Mouse (Mus musculus): ENCODE results near the gene Ffar1. TPM values are rescaled to one million over a fixed set of nuclear protein-coding genes. Genes with fewer than 3 reads are reported as not detected.

The Ffar1 gene
- polyA plus RNA-seq, 1 experiment from 2014 or later, result not detected

GRCm38 (mm10) chr7:30890681-30891080 is 29.3 kb upstream of the Ffar1 start:
- H3K36me3 ChIP-seq (ENCODE audit: control insufficient read depth, insufficient read depth, low read length), result no peaks in the 10 kb centered on the region
- ATAC-seq (ENCODE audit: insufficient number of reproducible peaks, insufficient read depth, low FRiP score, low read depth), result no peak
- WGBS, result 74% methylated on average over 2 of the region's 2 CpGs
- H3K9me3 ChIP-seq (ENCODE audit: control insufficient read depth, low read depth, low read length), result no peaks in the 10 kb centered on the region
- no peaks in the 10 kb centered on the region for H3K4me1 ChIP-seq (ENCODE audit: control insufficient read depth, insufficient read depth, low read length)
- no peak overlapping the region for H3K9ac ChIP-seq (replicated peaks; ENCODE audit: low read depth, low read length)
- no peaks in the 10 kb centered on the region for H3K27me3 ChIP-seq (ENCODE audit: control insufficient read depth, insufficient read depth, low read length)
- no peak overlapping the region for H3K4me2 ChIP-seq (replicated peaks; ENCODE audit: low read depth, low read length)
- no peak overlapping the region for H3K4me3 ChIP-seq (ENCODE audit: low read depth, low read length)
- no peak overlapping the region for H3K27ac ChIP-seq (ENCODE audit: low read length)

GRCm38 (mm10) chr7:30888786-30889185 is 27.4 kb upstream of the Ffar1 start:
- Histone ChIP-seq H3K27ac (ENCODE audit: low read length) (no peak overlapping the region), H3K4me3 (ENCODE audit: low read depth, low read length) (no peak overlapping the region), H3K27me3 (ENCODE audit: control insufficient read depth, insufficient read depth, low read length) (no peaks in the 10 kb centered on the region), H3K4me2 (replicated peaks; ENCODE audit: low read depth, low read length) (no peak overlapping the region), H3K4me1 (ENCODE audit: control insufficient read depth, insufficient read depth, low read length) (no peaks in the 10 kb centered on the region), H3K9ac (replicated peaks; ENCODE audit: low read depth, low read length) (no peak overlapping the region), H3K36me3 (ENCODE audit: control insufficient read depth, insufficient read depth, low read length) (no peaks in the 10 kb centered on the region), H3K9me3 (ENCODE audit: control insufficient read depth, low read depth, low read length) (no peaks in the 10 kb centered on the region)
- WGBS, result 77% methylated on average over 7 of the region's 7 CpGs
- no peak for ATAC-seq (ENCODE audit: insufficient number of reproducible peaks, insufficient read depth, low FRiP score, low read depth)

GRCm38 (mm10) chr7:30887568-30888188 is 26.3 kb upstream of the Ffar1 start:
- Histone ChIP-seq H3K27ac (ENCODE audit: low read length) (no peak overlapping the region), H3K4me3 (ENCODE audit: low read depth, low read length) (no peak overlapping the region), H3K27me3 (ENCODE audit: control insufficient read depth, insufficient read depth, low read length) (no peaks in the 10 kb centered on the region), H3K4me1 (ENCODE audit: control insufficient read depth, insufficient read depth, low read length) (no peaks in the 10 kb centered on the region), H3K4me2 (replicated peaks; ENCODE audit: low read depth, low read length) (no peak overlapping the region), H3K36me3 (ENCODE audit: control insufficient read depth, insufficient read depth, low read length) (no peaks in the 10 kb centered on the region), H3K9me3 (ENCODE audit: control insufficient read depth, low read depth, low read length) (no peaks in the 10 kb centered on the region), H3K9ac (replicated peaks; ENCODE audit: low read depth, low read length) (no peak overlapping the region)
- 81% methylated on average over 14 of the region's 14 CpGs for WGBS
- ATAC-seq (ENCODE audit: insufficient number of reproducible peaks, insufficient read depth, low FRiP score, low read depth), result no peak

GRCm38 (mm10) chr7:30886852-30887251 is 25.5 kb upstream of the Ffar1 start:
- Histone ChIP-seq H3K4me1 (ENCODE audit: control insufficient read depth, insufficient read depth, low read length) (no peaks in the 10 kb centered on the region), H3K9me3 (ENCODE audit: control insufficient read depth, low read depth, low read length) (no peaks in the 10 kb centered on the region), H3K27me3 (ENCODE audit: control insufficient read depth, insufficient read depth, low read length) (no peaks in the 10 kb centered on the region), H3K9ac (replicated peaks; ENCODE audit: low read depth, low read length) (no peak overlapping the region), H3K4me2 (replicated peaks; ENCODE audit: low read depth, low read length) (no peak overlapping the region), H3K36me3 (ENCODE audit: control insufficient read depth, insufficient read depth, low read length) (no peaks in the 10 kb centered on the region), H3K27ac (ENCODE audit: low read length) (no peak overlapping the region), H3K4me3 (ENCODE audit: low read depth, low read length) (no peak overlapping the region)
- no peak for ATAC-seq (ENCODE audit: insufficient number of reproducible peaks, insufficient read depth, low FRiP score, low read depth)
- WGBS, result 84% methylated on average over 4 of the region's 4 CpGs

- no peak overlapping the region for H3K27ac ChIP-seq (ENCODE audit: low read length)
- H3K4me2 ChIP-seq (replicated peaks; ENCODE audit: low read depth, low read length), result no peak overlapping the region
- no peak overlapping the region for H3K9ac ChIP-seq (replicated peaks; ENCODE audit: low read depth, low read length)
- no peaks in the 10 kb centered on the region for H3K36me3 ChIP-seq (ENCODE audit: control insufficient read depth, insufficient read depth, low read length)
- no peak for ATAC-seq (ENCODE audit: insufficient number of reproducible peaks, insufficient read depth, low FRiP score, low read depth)
- H3K4me3 ChIP-seq (ENCODE audit: low read depth, low read length), result no peak overlapping the region
- no peaks in the 10 kb centered on the region for H3K27me3 ChIP-seq (ENCODE audit: control insufficient read depth, insufficient read depth, low read length)
- no peaks in the 10 kb centered on the region for H3K4me1 ChIP-seq (ENCODE audit: control insufficient read depth, insufficient read depth, low read length)
- no peaks in the 10 kb centered on the region for H3K9me3 ChIP-seq (ENCODE audit: control insufficient read depth, low read depth, low read length)
Measured at GRCm38 (mm10) chr7:30884047-30884446, 22.7 kb upstream of the Ffar1 start.

GRCm38 (mm10) chr7:30881367-30881766 is 20.0 kb upstream of the Ffar1 start:
- whole genome bisulfite sequencing, result 65% methylated on average over 3 of the region's 3 CpGs
- Histone ChIP-seq H3K9ac (replicated peaks; ENCODE audit: low read depth, low read length) (no peak overlapping the region), H3K4me3 (ENCODE audit: low read depth, low read length) (no peak overlapping the region), H3K4me1 (ENCODE audit: control insufficient read depth, insufficient read depth, low read length) (no peaks in the 10 kb centered on the region), H3K4me2 (replicated peaks; ENCODE audit: low read depth, low read length) (no peak overlapping the region), H3K27ac (ENCODE audit: low read length) (no peak overlapping the region), H3K9me3 (ENCODE audit: control insufficient read depth, low read depth, low read length) (no peaks in the 10 kb centered on the region), H3K36me3 (ENCODE audit: control insufficient read depth, insufficient read depth, low read length) (no peaks in the 10 kb centered on the region), H3K27me3 (ENCODE audit: control insufficient read depth, insufficient read depth, low read length) (no peaks in the 10 kb centered on the region)
- no peak for ATAC-seq (ENCODE audit: insufficient number of reproducible peaks, insufficient read depth, low FRiP score, low read depth)

GRCm38 (mm10) chr7:30880176-30880575 is 18.8 kb upstream of the Ffar1 start, which contains the start of gene Cd22:
Cd22 (minus strand) TSS chr7:30880342.
- no peak for ATAC-seq (ENCODE audit: insufficient number of reproducible peaks, insufficient read depth, low FRiP score, low read depth)
- WGBS, result 58% methylated on average over 7 of the region's 7 CpGs
- H3K4me2 ChIP-seq (replicated peaks; ENCODE audit: low read depth, low read length), result no peak within 1 kb of the TSS
- H3K4me1 ChIP-seq (ENCODE audit: control insufficient read depth, insufficient read depth, low read length), result no peaks in the 10 kb centered on the region
- H3K4me3 ChIP-seq (ENCODE audit: low read depth, low read length), result no peak within 1 kb of the TSS
- no peaks in the 10 kb centered on the region for H3K36me3 ChIP-seq (ENCODE audit: control insufficient read depth, insufficient read depth, low read length)
- no peaks in the 10 kb centered on the region for H3K27me3 ChIP-seq (ENCODE audit: control insufficient read depth, insufficient read depth, low read length)
- H3K9me3 ChIP-seq (ENCODE audit: control insufficient read depth, low read depth, low read length), result no peaks in the 10 kb centered on the region
- H3K27ac ChIP-seq (ENCODE audit: low read length), result no peak within 1 kb of the TSS
- H3K9ac ChIP-seq (replicated peaks; ENCODE audit: low read depth, low read length), result no peak within 1 kb of the TSS

GRCm38 (mm10) chr7:30878950-30879349 is 17.6 kb upstream of the Ffar1 start:
- WGBS, result 77% methylated on average over 6 of the region's 6 CpGs
- no peak overlapping the region for H3K9ac ChIP-seq (replicated peaks; ENCODE audit: low read depth, low read length)
- no peak overlapping the region for H3K4me3 ChIP-seq (ENCODE audit: low read depth, low read length)
- H3K27ac ChIP-seq (ENCODE audit: low read length), result no peak overlapping the region
- H3K27me3 ChIP-seq (ENCODE audit: control insufficient read depth, insufficient read depth, low read length), result no peaks in the 10 kb centered on the region
- no peak for ATAC-seq (ENCODE audit: insufficient number of reproducible peaks, insufficient read depth, low FRiP score, low read depth)
- no peaks in the 10 kb centered on the region for H3K36me3 ChIP-seq (ENCODE audit: control insufficient read depth, insufficient read depth, low read length)
- no peaks in the 10 kb centered on the region for H3K9me3 ChIP-seq (ENCODE audit: control insufficient read depth, low read depth, low read length)
- no peak overlapping the region for H3K4me2 ChIP-seq (replicated peaks; ENCODE audit: low read depth, low read length)
- H3K4me1 ChIP-seq (ENCODE audit: control insufficient read depth, insufficient read depth, low read length), result no peaks in the 10 kb centered on the region

- Histone ChIP-seq H3K9ac (replicated peaks; ENCODE audit: low read depth, low read length) (no peak overlapping the region), H3K4me3 (ENCODE audit: low read depth, low read length) (no peak overlapping the region), H3K4me2 (replicated peaks; ENCODE audit: low read depth, low read length) (0 out of 2 replicates have a peak overlapping the region, but pooled peaks have one; percentile 22), H3K9me3 (ENCODE audit: control insufficient read depth, low read depth, low read length) (no peaks in the 10 kb centered on the region), H3K4me1 (ENCODE audit: control insufficient read depth, insufficient read depth, low read length) (no peaks in the 10 kb centered on the region), H3K27me3 (ENCODE audit: control insufficient read depth, insufficient read depth, low read length) (no peaks in the 10 kb centered on the region), H3K27ac (ENCODE audit: low read length) (no peak overlapping the region), H3K36me3 (ENCODE audit: control insufficient read depth, insufficient read depth, low read length) (no peaks in the 10 kb centered on the region)
- ATAC-seq (ENCODE audit: insufficient number of reproducible peaks, insufficient read depth, low FRiP score, low read depth), result no peak
- WGBS, result 22% methylated on average over 15 of the region's 15 CpGs
Measured at GRCm38 (mm10) chr7:30873083-30873482, 11.7 kb upstream of the Ffar1 start.
